Mouse (Mus musculus) kidney, adult 9 months (tissue): ENCODE results near the gene Grik1.

Experiments
- DNase-seq: peaks from one replicate; pipeline ENCODE4 v3.0.0; 2022

Gene Grik1

DNA sequence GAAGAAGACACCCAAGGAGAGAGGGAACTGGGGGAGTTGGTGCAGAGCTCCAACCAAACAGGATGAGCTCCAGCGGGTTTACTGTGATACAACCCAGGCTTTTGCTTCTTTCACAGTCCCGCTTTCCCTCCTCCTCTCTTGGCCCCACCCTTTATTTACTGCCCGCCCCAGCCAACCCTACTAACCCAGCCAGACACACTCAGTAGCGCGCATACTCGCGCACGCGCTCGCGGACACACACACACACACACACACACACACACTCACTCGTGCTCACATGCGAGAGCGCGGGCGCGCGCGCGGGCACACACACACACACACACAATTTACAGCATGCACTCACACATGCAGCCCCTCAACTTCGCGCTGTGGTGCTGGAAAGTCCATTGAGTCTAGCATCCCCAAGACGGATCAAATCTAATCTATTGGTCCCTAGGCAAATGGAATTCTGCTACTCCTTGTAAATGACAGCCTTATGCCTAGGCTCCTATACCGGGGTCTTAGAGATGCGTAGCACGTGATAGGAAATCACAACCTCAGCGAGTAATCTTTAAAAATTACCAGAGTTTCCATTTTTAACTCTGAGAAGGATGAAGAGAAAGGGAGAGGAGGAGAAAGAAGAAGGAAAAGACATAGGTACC lies at the start of gene Grik1:
Gene Grik1, minus strand, starts transcription at position 134 of the 641 bp plus-strand sequence.
- no peak for DNase-seq

DNA sequence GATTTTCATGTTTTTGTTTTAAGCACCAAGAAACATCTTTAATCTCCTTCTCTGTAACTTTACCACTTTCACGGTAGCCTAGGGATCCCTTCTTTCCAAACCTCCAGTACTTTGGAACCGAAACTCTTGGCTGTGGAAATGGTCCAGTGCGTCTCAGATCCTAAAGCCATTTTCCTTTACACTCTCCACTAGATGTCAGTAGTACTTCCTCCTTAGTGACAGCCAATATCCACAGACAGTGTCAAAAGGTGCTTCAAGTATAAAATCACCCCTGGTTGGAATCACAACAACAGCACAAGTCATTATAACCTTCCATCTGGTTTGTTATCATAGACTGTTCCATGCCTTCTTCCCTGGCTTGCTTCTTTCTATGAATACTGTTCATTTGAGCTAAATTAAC lies 4.1 kb upstream of the Grik1 start:
- no peak for DNase-seq

DNA sequence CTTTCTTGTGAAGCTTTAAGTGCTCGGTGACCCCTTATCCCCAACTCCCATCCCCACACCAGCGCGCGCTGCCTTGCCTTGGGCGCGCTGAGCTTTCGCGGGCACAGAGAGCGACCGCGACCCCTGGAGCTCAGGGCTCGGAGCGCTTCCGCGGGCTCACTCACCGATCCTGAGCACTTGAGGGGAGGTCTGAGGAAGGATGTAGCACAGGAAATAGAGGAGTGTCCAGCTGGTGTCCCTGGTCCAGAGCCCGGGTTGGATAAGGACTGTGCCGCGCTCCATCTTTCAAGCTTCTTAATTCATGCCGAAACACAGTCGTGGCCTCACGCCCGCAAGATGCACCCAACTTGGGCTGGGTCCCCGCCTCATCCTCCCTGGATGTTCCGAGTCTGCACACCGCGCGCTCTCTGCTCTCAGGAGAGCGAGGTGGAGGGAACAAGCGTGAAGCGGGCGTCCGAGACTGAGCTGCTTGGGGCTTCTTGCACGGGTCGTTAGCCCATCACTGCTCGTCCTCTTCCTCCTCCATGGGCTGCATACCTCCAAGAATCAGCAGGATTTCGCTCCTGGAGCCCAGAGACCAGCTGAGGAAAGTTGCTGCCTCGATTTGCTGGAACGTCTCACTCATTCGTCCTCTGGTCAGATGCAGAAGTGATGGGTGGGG lies 514 bp downstream of the Grik1 start:
- no peak for DNase-seq

DNA sequence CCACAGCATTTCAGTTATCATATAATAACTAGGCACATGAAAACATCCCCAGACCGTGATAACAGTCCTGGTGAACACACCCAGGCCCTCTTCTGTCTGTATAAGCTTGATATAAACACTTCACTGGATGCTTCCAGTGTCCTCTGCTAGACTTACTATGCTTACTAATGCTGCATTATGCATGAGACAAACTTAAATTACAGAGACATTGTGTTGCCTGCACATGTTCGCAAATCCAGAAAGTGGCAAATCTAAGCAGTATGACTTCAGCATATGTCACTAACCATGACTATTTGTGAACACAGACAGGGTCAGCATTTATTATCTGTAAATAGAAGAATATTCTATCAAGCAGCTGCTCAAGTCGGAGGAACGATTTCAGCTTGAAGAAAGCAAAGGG lies 31.7 kb downstream of the Grik1 start:
- no peak for DNase-seq

- no peak for DNase-seq
Observed at GRCm38 (mm10) chr16:88257072-88257471, 33.0 kb downstream of the Grik1 start.

DNA sequence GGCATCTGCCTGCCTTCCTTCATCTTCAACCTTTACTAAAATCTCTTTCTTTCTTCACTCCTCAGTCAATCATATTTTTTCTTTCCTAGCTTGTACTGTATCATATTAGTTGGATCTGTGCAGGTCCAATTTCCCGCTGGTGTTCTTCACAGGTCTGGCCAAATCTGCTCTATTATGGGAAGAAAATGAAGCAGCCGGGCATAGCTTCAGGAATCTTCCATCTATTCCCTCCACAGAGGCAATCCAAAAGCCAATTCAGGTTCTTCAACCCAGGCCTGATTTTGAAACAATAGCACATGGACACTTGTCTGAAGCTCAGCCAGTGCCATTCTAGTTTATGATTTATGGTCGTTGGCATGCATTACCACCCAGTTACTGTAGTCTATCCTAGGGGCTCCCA lies 34.0 kb downstream of the Grik1 start:
- no peak for DNase-seq

DNA sequence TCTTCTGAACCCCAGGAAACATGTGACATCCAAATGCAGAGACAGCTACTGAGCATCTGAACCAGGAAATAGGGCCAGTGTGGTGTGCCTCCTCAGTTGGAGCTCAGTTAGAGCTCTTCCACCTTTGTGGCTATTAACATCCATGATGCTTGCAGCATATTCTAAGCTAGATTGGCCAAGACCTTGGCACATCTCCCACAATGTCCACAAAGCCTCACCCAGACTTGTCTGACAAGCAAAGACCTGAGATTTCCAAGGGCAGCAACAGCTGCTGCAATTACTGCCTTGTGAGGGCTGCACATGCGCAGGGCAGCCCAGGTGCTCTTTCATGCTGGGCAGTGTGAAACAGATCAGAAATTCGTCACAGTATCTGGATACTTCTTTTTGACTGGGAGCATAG lies 37.4 kb downstream of the Grik1 start:
- DNase-seq: no peak

DNA sequence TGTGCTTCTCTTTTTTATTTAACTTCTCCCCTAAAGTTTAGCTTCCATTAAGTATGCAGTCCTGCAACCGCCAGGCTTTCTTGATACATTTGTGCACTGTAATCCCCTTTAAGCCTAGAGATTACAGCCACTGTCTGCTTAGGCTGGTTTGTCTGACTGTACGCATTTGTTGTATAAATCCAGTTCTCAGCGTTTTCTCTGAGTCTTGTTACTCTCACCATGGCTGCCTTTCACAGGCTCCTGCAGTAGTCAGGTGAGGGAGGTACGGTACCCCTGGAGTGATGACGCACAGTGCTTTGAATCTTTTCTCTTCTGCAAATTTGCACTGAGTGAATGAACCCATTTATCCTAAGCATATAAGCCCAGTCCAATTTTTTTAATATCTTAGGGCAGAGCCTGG lies 39.0 kb downstream of the Grik1 start:
- no peak for DNase-seq

DNA sequence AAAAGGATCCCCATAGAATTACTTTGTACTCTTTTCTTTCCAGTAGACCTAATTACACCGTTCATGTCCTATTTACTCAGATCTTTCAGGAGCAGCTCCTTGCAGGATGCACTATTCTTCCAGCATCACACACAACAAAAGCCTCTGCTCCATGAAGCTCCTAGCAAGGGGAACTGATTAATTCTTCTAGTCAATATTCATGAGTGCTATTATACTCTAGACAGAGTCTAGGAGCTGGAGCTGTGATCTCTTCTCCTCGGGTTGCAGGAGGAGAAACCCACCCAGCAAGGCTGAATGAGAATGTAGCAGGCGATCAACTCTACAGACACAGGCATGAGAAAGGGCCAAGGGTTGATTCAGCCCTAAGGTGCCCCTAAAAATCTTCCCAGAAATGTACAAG lies 40.2 kb downstream of the Grik1 start:
- no peak for DNase-seq

- no peak for DNase-seq
Observed at GRCm38 (mm10) chr16:88247586-88247985, 42.5 kb downstream of the Grik1 start.

- DNase-seq: no peak
Observed at GRCm38 (mm10) chr16:88244658-88245057, 45.4 kb downstream of the Grik1 start.

- no peak for DNase-seq
Observed at GRCm38 (mm10) chr16:88225616-88226015, 64.4 kb downstream of the Grik1 start.

DNA sequence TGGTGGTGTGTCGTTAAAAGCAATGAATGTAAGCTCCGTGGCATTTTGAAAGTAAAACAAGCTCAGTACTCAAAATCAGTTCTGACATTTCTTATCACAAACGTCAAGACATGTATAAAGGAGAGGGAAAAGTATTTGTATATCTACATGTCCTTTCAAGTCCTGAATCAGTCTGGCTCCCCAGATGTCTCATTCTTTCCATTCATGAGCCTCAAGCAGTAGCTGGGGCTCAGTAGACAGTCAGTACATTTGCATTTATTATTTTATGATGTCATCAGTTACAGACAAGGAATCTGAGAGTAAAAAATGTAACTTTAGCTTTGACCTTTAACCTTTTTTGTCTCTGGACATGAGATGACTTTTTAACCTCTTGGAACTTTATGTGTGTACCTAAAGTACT lies 68.1 kb downstream of the Grik1 start:
- no peak for DNase-seq

GRCm38 (mm10) chr16:88212531-88212930 lies 77.5 kb downstream of the Grik1 start:
- DNase-seq: no peak

GRCm38 (mm10) chr16:88211852-88212251 lies 78.2 kb downstream of the Grik1 start:
- no peak for DNase-seq

- peak; percentile 65 for DNase-seq
Observed at GRCm38 (mm10) chr16:88204400-88204799, 85.7 kb downstream of the Grik1 start.

DNA sequence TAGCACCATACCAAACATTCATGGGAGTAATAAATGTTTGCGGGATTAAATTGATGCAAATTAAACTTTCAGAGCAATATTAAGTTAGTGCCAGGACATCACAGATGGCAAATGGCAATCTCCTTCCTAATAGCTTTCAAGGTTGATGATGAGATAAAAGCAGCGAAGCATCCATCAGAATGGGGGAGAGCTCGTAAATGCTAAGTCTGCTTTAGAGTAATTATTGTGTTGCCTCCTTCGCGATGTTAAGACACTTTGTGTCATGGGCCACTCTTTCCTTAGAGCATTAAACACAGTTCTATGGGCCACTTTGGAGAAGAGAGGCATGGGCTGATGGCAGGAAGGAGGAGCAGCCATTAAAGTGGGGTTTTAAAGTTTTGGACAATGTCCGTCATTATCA lies 86.1 kb downstream of the Grik1 start:
- DNase-seq: no peak

GRCm38 (mm10) chr16:88187433-88188037 lies 102.5 kb downstream of the Grik1 start:
- no peak for DNase-seq

- no peak for DNase-seq
Observed at GRCm38 (mm10) chr16:88178813-88179212, 111.3 kb downstream of the Grik1 start.

DNA sequence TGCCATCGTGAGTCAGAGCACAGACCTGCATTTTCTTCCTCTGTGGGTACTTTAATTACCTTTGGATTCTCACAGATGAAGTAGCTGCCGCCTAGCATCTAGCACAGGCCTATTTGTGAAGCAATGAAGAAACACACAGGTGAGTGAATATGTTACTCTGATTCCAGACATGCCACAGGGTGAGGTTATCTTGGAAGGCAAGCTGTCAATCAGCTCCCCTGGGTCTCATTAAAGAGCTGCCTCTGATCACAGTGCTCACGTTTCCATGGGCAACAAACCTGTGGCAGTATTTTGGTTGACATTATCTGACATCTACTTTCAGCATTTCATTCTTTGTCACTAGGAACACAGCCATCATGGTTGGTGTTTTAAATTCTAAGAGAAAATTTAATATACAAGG lies 112.7 kb downstream of the Grik1 start:
- no peak for DNase-seq

DNA sequence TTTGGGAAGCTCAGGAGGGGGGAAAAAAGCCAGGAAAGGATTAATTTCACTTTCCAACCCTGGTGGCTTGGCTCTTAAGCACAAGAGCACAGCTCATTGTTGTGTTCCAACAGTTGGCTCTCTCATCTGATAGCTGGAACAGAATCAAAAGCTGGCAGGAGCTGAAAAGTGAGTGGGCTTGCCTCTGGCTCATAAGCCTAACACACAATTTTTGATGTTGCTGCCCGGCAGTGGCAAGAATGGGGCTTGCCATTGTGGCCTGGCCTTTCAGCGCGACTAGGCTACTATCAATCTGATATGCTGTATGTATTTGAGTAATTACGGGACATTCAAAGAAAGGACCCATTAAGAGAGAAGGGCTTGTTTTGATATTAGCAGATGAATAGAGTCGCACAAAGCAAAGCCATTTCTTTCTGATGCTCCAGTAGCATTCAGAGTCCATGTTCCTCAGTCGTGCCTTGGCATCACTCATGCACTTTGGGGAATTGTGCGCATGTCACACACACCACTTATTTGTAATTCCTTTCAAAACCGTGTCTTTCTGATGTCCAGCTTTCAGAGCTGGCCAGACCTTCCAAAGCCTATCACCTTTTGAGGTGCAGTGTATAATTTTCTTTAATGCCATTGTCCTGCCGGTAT lies 115.9 kb downstream of the Grik1 start:
- no peak for DNase-seq

DNA sequence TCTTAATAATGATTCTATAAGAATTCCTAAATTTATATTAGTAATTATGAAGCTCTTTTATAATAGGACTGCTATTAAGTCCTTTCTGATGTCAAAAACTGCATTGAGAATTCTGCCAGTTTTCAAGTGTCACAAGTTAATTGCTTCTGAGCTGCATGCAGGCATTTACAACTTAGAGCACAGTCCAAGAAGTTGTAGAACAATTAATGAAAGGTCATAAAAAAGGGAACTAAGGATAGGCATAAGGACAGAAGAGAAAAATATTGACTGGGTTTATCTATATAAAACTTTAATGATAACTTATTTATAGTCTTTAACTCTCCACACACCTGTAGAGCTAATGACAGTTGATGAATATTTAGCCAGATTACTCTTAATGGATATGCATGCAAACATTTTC lies 123.5 kb downstream of the Grik1 start:
- DNase-seq: no peak

- no peak for DNase-seq
Observed at GRCm38 (mm10) chr16:88142574-88142973, 147.5 kb downstream of the Grik1 start.

DNA sequence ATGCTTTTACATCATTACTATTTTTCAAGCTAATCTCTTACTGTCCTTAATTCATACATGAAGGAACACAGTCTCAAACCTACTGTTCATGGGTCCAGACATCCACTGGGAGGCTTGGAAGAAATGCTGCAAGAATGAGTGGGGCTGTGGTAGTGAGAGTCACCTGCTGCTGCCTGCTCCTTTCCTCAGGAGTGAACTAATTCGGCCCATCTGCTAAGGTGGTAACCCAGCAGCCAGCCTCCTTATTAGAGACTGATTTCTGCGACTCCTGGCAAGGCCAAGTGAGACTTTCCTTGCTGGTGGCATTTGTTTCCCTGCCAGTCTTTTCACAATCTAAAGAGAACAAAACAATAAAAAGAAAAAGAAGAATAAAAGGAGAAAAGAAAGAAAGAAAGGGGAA lies 147.9 kb downstream of the Grik1 start:
- no peak for DNase-seq
